Comparison of ENCODE assay signal across 7 mouse cellular contexts in the genomic region with DNA sequence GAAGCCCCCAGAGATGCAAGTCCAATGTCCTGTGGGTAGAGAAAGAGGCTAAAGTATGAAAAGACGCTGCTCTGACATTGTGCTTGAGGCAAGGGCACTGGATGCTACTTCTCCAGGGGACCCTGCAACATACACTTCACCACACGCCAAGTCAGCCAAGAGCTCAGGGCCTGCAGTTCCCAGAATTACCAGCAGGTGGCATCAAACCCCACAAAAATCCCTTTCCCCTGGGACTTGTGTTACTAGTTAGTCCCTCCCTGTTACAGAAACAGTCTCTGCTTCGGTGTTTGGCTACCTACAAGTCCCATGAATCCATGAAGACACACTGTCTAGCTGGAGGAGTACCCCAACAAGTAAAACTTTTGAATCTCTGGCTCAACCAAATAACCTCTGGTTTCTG. TPM values are rescaled to one million over a fixed set of nuclear protein-coding genes. Genes with fewer than 3 reads are reported as not detected.
DNase-seq lines count a peak whose midpoint lies in the region; ATAC-seq lines count a peak whose summit lies in the region.

No protein-coding gene starts in this region.

- no peak overlapping the region for H3K4me2 ChIP-seq in midbrain, embryonic 15.5 days

- peak; percentile 90 for DNase-seq in ZHBTc4 (ENCODE audit: low read depth, low spot score)
- peak; percentile 55 for DNase-seq in cerebellum, adult 9-11 months
- DNase-seq in frontal cortex, postnatal 14 days (ENCODE audit: low spot score in 2 of 2) = peak; percentile 67 to 90
- peak; percentile 39 to 87 for DNase-seq in left cerebral cortex, adult 9 months (ENCODE audit: low spot score in 2 of 2)
- peak; percentile 55 to 76 for DNase-seq in spleen, adult 18-20 months

- no peak overlapping the region for H3K27ac ChIP-seq in midbrain, embryonic 15.5 days

- H3K4me1 ChIP-seq in midbrain, embryonic 15.5 days = 0 out of 2 replicates have a peak, but pooled peaks cover under 1% of the 10 kb centered on the region

- ATAC-seq in inflammation-experienced regulatory T-cells, adult 6 months = peak; percentile 56
- ATAC-seq in midbrain, embryonic 15.5 days (replicated peaks) = peak; percentile 58; the same call in 1 of the 2 replicates

- no peaks in the 10 kb centered on the region for H3K36me3 ChIP-seq in midbrain, embryonic 15.5 days (replicated peaks)

- H3K27me3 ChIP-seq in midbrain, embryonic 15.5 days (replicated peaks) = no peaks in the 10 kb centered on the region

- WGBS in midbrain, embryonic 15.5 days = 2% methylated on average over 3 of the region's 3 CpGs

- H3K9me3 ChIP-seq in midbrain, embryonic 15.5 days = no peaks in the 10 kb centered on the region

- H3K9ac ChIP-seq in midbrain, embryonic 15.5 days = no peak overlapping the region

- H3K4me3 ChIP-seq in midbrain, embryonic 15.5 days = no peak overlapping the region

RNA-seq across cellular contexts. Expression of gene Th, which starts 36.3 kb away (rescaled TPM):
- polyA plus RNA-seq in inflammation-experienced regulatory T-cells, adult 6 months (2017; shearing (Covaris generic)) = not detected
- 34.3 and 35.5 TPM in 2 replicates for polyA plus RNA-seq in midbrain, embryonic 15.5 days (2015; fragmentation: Nextera tagmentation; extraction: Ambion mirVana)

Comparison
In these comparisons a context has a peak if more than half of its experiments do, and no peak if none do; other contexts are left out.
1. RNA of gene Th, which starts 36.3 kb away (polyA plus RNA-seq): 34.3 to 35.5 TPM in midbrain, embryonic 15.5 days; not detected in inflammation-experienced regulatory T-cells, adult 6 months; every median in the first group is over 10 times any median in the second.
2. Peak in every context shown above with its lines, with median percentiles within 50 percentile points of each other: DNase-seq.